Mouse (Mus musculus) small intestine, adult 10 weeks (tissue): ENCODE data around the gene Gm43720. TPM values are rescaled to one million over a fixed set of nuclear protein-coding genes. Genes with fewer than 3 reads are reported as not detected.

Source experiments
- polyA plus RNA-seq: library from polyadenylated mRNA; stranded (reverse); fragments of 350-450 nt; fragmentation: Illumina TruSeq; extraction: RNeasy Lipid Tissue Mini Kit (QIAGEN cat#74804); gene quantifications from one replicate; pipeline ENCODE4 v1.2.3, GENCODE M21; 2014; ENCODE audit warnings: low replicate concordance

The Gm43720 gene
- polyA plus RNA-seq, result not detected

DNA sequence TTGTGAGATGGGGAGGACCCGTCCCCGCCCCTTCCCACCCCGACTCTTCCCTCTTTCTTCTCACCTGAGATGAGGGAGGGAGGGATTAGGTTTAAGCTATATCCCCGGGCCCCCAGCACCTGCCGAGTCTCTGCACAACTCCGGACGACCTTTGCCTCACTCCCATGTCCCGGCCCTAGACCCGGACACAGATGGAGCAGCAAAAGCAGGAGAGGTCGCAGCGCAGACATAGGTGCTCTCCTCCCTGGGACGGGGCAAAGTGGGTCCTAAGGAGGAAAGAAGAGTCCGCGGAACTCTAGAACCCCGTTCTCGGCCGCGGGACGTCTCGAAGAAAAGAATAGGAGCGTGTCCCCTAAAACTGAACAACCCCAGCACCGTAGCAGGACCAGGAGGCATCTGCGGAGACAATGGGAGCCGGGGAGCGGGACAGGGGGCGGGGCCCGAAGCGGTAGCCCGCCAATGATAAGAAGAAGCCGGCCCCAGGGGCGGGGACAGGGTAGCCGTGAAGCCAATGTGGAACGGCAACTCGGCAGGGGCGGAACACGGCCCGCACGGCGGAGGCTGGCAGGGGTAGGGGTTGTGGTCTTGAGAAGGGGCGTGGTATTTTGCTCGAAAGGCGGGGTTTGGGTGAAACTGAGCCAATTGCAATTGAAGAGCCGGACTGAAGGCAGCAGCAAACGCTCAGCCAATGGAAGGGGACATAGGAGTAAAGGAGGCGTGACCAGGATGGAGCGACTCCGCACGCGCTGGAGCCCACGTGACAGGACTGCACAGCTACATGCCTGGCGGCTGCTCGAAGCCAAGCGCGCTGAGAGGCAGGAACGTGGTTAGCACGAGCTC lies at the start of gene Gm43720, which contains the start of the genes Gpc2 and Stag3:
Gm43720 (minus strand) TSS at position 374 of the 840 bp plus-strand sequence.
Gpc2 (minus strand) TSS at position 421 of the 840 bp plus-strand sequence.
Stag3 (plus strand) TSS at position 656 of the 840 bp plus-strand sequence.

DNA sequence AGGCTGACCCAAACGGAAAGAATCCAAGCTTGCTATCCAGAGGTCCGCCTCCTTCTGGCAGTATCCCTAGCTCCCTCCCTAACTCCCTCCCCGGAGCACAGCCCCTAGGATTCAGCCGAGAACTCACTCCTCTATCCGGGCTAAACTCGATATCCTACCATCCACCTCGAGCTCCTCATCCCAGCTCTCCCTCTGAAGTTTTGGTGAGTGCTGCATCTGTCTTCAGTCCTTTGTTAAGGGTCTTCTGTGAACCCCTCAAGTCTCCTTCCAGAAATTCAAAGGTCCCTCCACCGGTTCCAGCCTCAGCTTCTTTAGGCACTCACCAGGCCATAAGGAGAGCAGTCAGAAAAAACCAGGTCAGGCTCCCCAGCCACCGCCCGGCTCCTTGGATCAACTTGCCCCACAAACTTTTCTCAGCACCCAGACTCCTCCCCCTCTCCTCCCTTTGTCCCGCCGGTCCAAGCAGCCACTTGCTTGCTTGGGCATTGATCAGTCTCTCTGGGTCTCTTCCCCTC lies 7.3 kb downstream of the Gm43720 start, which contains the start of gene Gal3st4:
Gal3st4 (minus strand) TSS at position 432 of the 515 bp plus-strand sequence.

DNA sequence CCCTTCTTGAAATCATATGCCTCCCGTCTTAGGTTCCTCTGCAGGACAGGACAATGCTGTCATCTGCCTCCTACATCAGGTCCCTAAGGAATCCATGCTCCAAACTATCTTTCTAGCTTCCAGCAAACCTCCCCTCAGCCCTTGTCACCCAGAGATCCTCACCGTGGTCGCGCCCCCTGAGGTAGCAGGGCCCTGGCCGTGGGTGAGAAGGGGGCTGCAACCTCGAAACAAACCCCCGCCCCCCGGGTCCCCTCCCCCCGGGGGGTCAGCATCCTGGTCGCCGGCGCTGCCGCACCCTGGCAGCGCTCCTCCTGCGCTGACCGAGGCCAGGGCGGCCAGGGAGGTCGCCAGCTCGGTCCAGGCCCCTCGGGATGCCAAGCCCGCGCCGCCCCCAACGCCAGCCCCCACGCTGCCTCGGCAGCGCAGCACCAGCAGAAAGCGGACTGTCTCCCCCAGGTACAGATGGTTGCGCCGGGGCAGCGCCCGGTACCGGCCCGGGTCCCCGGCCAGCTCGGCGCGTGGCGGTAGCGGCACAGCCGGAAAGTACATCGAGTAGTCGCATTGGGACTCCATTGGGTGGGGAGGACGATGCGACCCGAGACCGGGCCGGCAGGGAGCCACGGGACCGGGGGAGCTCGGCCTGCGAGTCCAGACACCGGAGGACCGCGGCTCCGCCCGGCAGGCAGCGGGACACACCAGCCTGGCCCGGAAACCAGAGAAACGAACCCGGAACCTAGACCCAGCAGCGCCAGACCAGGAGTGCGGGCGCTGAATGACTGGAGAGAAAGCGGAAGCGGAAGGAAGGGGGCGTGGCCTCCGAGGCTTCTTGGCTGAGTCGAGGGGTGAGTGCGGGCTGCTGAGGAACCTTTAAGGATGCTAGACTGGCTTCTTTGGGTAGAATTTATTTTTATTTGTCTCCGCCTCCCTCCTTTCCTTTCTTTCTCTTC lies 16.2 kb downstream of the Gm43720 start, which contains the start of gene BC037034:
BC037034 (minus strand) TSS at position 774 of the 947 bp plus-strand sequence.

DNA sequence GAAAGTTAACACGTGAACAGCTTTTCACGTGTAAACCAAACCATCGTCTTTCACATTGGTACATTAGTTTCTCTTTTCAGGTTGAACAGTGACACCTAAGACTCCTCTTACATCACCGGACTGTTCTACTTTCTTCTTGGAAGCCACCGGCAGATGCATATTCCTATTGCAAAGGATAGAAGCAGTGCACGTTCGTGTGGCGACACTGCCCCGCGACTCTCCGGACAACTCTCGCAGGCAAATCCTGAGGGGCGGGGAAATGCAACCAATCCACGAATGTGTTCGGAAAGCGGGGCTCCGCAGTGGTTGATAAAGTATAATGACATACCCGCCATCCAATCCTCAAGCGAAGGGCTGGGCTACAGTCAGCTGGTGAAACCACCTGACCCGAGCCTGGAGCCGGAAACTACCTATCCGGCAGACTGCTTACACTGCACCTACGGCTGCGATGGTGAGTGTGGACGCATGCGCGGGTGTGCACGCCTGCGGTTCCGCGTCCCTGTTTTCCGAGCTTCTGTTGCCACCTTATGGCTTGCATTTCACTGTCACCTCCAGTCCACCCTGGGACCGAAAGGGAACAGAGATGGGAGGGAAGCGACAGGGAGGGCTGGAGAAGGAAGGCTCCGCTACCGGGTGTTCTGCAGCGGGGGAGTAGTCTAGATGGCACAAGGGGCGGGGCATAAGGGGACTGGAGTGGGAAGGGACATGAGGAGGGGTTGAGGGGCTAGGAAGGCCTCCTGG lies 24.2 kb downstream of the Gm43720 start, which contains the start of gene Lamtor4:
Lamtor4 (plus strand) TSS at position 130 of the 741 bp plus-strand sequence.

DNA sequence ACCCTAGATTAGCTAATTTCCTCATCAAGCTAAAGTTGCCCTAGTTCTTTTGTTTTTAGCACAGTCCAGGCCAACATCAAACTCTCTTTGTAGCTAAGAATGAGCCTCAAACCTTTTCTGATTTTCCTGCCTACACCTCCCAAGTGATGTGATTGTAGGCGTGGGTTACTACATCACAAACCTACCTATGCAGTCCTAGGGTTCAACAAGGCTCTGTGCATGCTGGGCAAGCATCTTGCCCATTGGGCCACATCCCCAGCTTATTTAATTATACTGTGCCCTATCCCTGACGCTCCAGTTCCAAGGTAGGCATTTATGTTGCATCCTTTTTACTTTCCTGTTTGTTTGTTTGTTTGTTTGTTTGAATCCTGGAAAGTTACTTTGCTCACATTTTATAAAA lies 54.1 kb downstream of the Gm43720 start, which contains the start of gene Nxpe5:
Nxpe5 (plus strand) TSS at position 199 of the 400 bp plus-strand sequence.

Other genes with a start within 250 kb of the Gm43720 start
- not detected for gene Smok3c, start 226.8 kb downstream of the Gm43720 start, polyA plus RNA-seq
- gene Zkscan1, start 194.9 kb downstream of the Gm43720 start, polyA plus RNA-seq, result 27.6 TPM
- 7.8 TPM for gene Zscan21, start 163.1 kb downstream of the Gm43720 start, polyA plus RNA-seq
- 8.9 TPM for gene Zfp113, start 124.2 kb downstream of the Gm43720 start, polyA plus RNA-seq
- gene Cops6, start 118.9 kb downstream of the Gm43720 start, polyA plus RNA-seq, result 35.3 TPM
- gene Ap4m1, start 108.0 kb downstream of the Gm43720 start, polyA plus RNA-seq, result 4.4 TPM
- gene Mcm7, start 107.5 kb downstream of the Gm43720 start, polyA plus RNA-seq, result 7.4 TPM
- gene Taf6, start 92.5 kb downstream of the Gm43720 start, polyA plus RNA-seq, result 2.5 TPM
- gene Cnpy4, start 92.5 kb downstream of the Gm43720 start, polyA plus RNA-seq, result 6.1 TPM
- gene Mblac1, start 85.6 kb downstream of the Gm43720 start, polyA plus RNA-seq, result 0.33 TPM
- gene Nxpe5, start 54.1 kb downstream of the Gm43720 start, polyA plus RNA-seq, result 0.30 TPM
- gene Lamtor4, start 24.5 kb downstream of the Gm43720 start, polyA plus RNA-seq, result 0.71 TPM
- 1.8 TPM for gene BC037034, start 15.9 kb downstream of the Gm43720 start, polyA plus RNA-seq
- gene Gal3st4, start 7.1 kb downstream of the Gm43720 start, polyA plus RNA-seq, result not detected
- gene Gpc2, start within 50 bp of the Gm43720 start, polyA plus RNA-seq, result 0.67 TPM
- gene Stag3, start 282 bp upstream of the Gm43720 start, polyA plus RNA-seq, result 0.48 TPM
- 1.3 TPM for gene Pvrig, start 62.0 kb upstream of the Gm43720 start, polyA plus RNA-seq
- 18.0 TPM for gene Zfp157, start 161.5 kb upstream of the Gm43720 start, polyA plus RNA-seq